Mouse (Mus musculus): Measurements from ENCODE around the gene Sugt1.

DNA sequence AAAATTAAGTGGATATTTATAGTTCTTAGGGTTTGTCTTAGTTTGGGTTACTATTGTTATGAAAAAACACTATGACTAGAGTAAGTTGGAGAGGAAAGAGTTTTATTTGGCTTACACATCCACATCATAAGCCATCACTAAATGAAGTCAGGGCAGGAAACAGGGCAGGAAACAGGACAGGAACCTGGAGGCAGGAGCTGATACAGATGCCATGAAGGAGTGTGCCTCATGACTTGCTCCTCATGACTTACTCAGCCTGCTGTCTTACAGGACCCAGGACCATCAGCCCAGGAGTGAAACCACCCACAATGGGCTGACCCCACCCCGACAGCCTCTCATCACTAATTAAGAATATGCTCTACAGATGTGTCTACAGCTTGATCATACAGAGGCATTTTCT, 13.1 kb upstream of the Sugt1 start:
- TF ChIP-seq POLR2A (IDR thresholded peaks at IDR 0.05; ENCODE audit: borderline replicate concordance, control insufficient read depth, low read depth, low read length): no peak
- TF ChIP-seq CTCF (IDR thresholded peaks at IDR 0.05; ENCODE audit: control insufficient read depth, insufficient read depth, low read length): no peak

All from bone marrow, adult 2 months (tissue).